Mouse (Mus musculus) CH12.LX (cell line): ENCODE measurements around the gene Nr4a3. TPM values are rescaled to one million over a fixed set of nuclear protein-coding genes. Genes with fewer than 3 reads are reported as not detected.

Experiments used
- DNase-seq: peaks from one replicate; pipeline ENCODE4 v3.0.0-alpha.2; 2013; ENCODE audit errors: extremely low read depth
- H3K27ac ChIP-seq: 2 replicates; pipeline ENCODE4 v1.5.1; 2012; ENCODE audit warnings: low read depth, mild to moderate bottlenecking, control low read depth, moderate library complexity; ENCODE audit not compliant: insufficient read depth
- H3K27me3 ChIP-seq: replicated peaks from 2 replicates; pipeline ENCODE3; 2012; ENCODE audit warnings: inconsistent platforms
- H3K36me3 ChIP-seq, 2 experiments: replicated peaks in 1 of 2; 2 replicates each; pipeline versions ENCODE3 to v1.6.1; 2012; ENCODE audit warnings: inconsistent platforms in 1 of 2, low read length in 1 of 2, mild to moderate bottlenecking in 1 of 2, mixed read lengths in 1 of 2, moderate library complexity in 1 of 2; ENCODE audit not compliant: control insufficient read depth in 1 of 2, insufficient read depth in 1 of 2
- H3K4me1 ChIP-seq, 2 experiments: 2 replicates each; pipeline ENCODE4 v1.6.1; 2012; ENCODE audit warnings: inconsistent platforms in 1 of 2, moderate library complexity in 1 of 2; ENCODE audit not compliant: insufficient read depth in 2 of 2, control insufficient read depth in 1 of 2
- H3K4me2 ChIP-seq: 2 replicates; pipeline ENCODE4 v1.6.1; 2012; ENCODE audit warnings: low read depth, mild to moderate bottlenecking, control low read depth; ENCODE audit not compliant: poor library complexity, insufficient read depth, severe bottlenecking
- H3K4me3 ChIP-seq, 3 experiments: fragments of 150-350 bp in 1 of 3; sonication (generic) in 1 of 3; replicated peaks in 1 of 3; 2 replicates each; pipeline versions ENCODE3 to v1.5.1; 2011 to 2012; ENCODE audit warnings: low read depth in 2 of 3, low read length in 2 of 3, mild to moderate bottlenecking in 2 of 3, moderate library complexity in 2 of 3, control low read depth in 1 of 3, improper control_type of control experiment in 1 of 3, inconsistent platforms in 1 of 3, mixed read lengths in 1 of 3; ENCODE audit not compliant: poor library complexity in 1 of 3
- H3K79me2 ChIP-seq: replicated peaks from 2 replicates; pipeline ENCODE4 v1.6.1; 2012; ENCODE audit warnings: mild to moderate bottlenecking, moderate library complexity; ENCODE audit not compliant: control insufficient read depth, poor library complexity, insufficient read depth, severe bottlenecking; ENCODE audit errors: extremely low read depth
- H3K9ac ChIP-seq: 2 replicates; pipeline ENCODE4 v1.6.1; 2012; ENCODE audit warnings: low read depth, mild to moderate bottlenecking, control low read depth, moderate library complexity; ENCODE audit not compliant: insufficient read depth
- H3K9me3 ChIP-seq: replicated peaks from 2 replicates; pipeline ENCODE3; 2012; ENCODE audit warnings: low read length, inconsistent platforms, mixed read lengths
- CHD1 ChIP-seq: IDR thresholded peaks from 2 replicates; pipeline ENCODE4 v1.6.1; 2012; ENCODE audit warnings: low read depth, low read length, improper control_type of control experiment, inconsistent platforms
- E2F4 ChIP-seq: IDR thresholded peaks from 2 replicates; pipeline ENCODE4 v1.6.1; 2011; ENCODE audit warnings: low read depth, low read length, improper control_type of control experiment; ENCODE audit not compliant: insufficient replicate concordance
- ETS1 ChIP-seq: conservative IDR thresholded peaks from 2 replicates; pipeline ENCODE4 v1.6.1; 2012; ENCODE audit warnings: low read depth, mild to moderate bottlenecking, inconsistent platforms, low read length, improper control_type of control experiment, moderate library complexity
- GABPA ChIP-seq: IDR thresholded peaks from 2 replicates; pipeline ENCODE4 v1.6.1; 2012; ENCODE audit warnings: low read depth, low read length, improper control_type of control experiment, inconsistent platforms; ENCODE audit not compliant: insufficient replicate concordance
- IRF4 ChIP-seq: IDR thresholded peaks from 2 replicates; pipeline ENCODE4 v1.6.1; 2014; ENCODE audit warnings: low read depth, mild to moderate bottlenecking, inconsistent platforms, low read length, improper control_type of control experiment
- JUN ChIP-seq: IDR thresholded peaks from 2 replicates; pipeline ENCODE4 v1.6.1; 2011; ENCODE audit warnings: low read depth, mild to moderate bottlenecking, low read length, improper control_type of control experiment, moderate library complexity; ENCODE audit not compliant: insufficient read depth
- MAFK ChIP-seq: IDR thresholded peaks from 2 replicates; pipeline ENCODE4 v1.6.1; 2011; ENCODE audit warnings: low read length, improper control_type of control experiment; ENCODE audit not compliant: insufficient replicate concordance
- MEF2A ChIP-seq: IDR thresholded peaks from 2 replicates; pipeline ENCODE4 v1.6.1; 2014; ENCODE audit warnings: low read depth, mild to moderate bottlenecking, inconsistent platforms, low read length, improper control_type of control experiment, borderline replicate concordance
- MXI1 ChIP-seq: IDR thresholded peaks from 2 replicates; pipeline ENCODE4 v1.6.1; 2011; ENCODE audit warnings: mild to moderate bottlenecking, low read depth, low read length, improper control_type of control experiment
- MYC ChIP-seq: IDR thresholded peaks from 2 replicates; pipeline ENCODE4 v1.6.1; 2011; ENCODE audit warnings: low read depth, mild to moderate bottlenecking, improper control_type of control experiment, low read length
- NELFE ChIP-seq: IDR thresholded peaks from 2 replicates; pipeline ENCODE4 v1.6.1; 2011; ENCODE audit warnings: low read depth, low read length, improper control_type of control experiment
- NRF1 ChIP-seq: IDR thresholded peaks from 2 replicates; pipeline ENCODE4 v1.6.1; 2014; ENCODE audit warnings: low read depth, mild to moderate bottlenecking, inconsistent platforms, low read length, improper control_type of control experiment, moderate library complexity
- POLR2AphosphoS2 ChIP-seq: IDR thresholded peaks from 2 replicates; pipeline ENCODE4 v1.6.1; 2011; ENCODE audit warnings: low read depth, low read length, improper control_type of control experiment
- RAD21 ChIP-seq: IDR thresholded peaks from 2 replicates; pipeline ENCODE4 v1.6.1; 2011; ENCODE audit warnings: low read depth, mild to moderate bottlenecking, low read length, improper control_type of control experiment, moderate library complexity
- RCOR1 ChIP-seq: conservative IDR thresholded peaks from 2 replicates; pipeline ENCODE4 v1.6.1; 2012; ENCODE audit warnings: low read depth, mild to moderate bottlenecking, inconsistent platforms, low read length, improper control_type of control experiment
- SIN3A ChIP-seq: IDR thresholded peaks from 2 replicates; pipeline ENCODE4 v1.6.1; 2012; ENCODE audit warnings: low read length, improper control_type of control experiment, inconsistent platforms
- TBP ChIP-seq: conservative IDR thresholded peaks from 2 replicates; pipeline ENCODE4 v1.6.1; 2011; ENCODE audit warnings: low read depth, low read length, improper control_type of control experiment
- TCF12 ChIP-seq: IDR thresholded peaks from 2 replicates; pipeline ENCODE4 v1.6.1; 2014; ENCODE audit warnings: low read depth, mild to moderate bottlenecking, inconsistent platforms, low read length, improper control_type of control experiment
- UBTF ChIP-seq: IDR thresholded peaks from 2 replicates; pipeline ENCODE4 v1.6.1; 2012; ENCODE audit warnings: low read depth, mild to moderate bottlenecking, inconsistent platforms, low read length, improper control_type of control experiment, moderate library complexity
- USF1 ChIP-seq: IDR thresholded peaks from 2 replicates; pipeline ENCODE4 v1.6.1; 2014; ENCODE audit warnings: low read depth, mild to moderate bottlenecking, inconsistent platforms, low read length, improper control_type of control experiment
- ZC3H11A ChIP-seq: IDR thresholded peaks from 2 replicates; pipeline ENCODE4 v1.6.1; 2012; ENCODE audit warnings: low read depth, mild to moderate bottlenecking, inconsistent platforms, low read length, improper control_type of control experiment
- ZNF384 ChIP-seq: IDR thresholded peaks from 2 replicates; pipeline ENCODE4 v1.6.1; 2012; ENCODE audit warnings: low read depth, low read length, improper control_type of control experiment, inconsistent platforms
- dilution Hi-C: fragments of 300-500 bp; cut with MboI; formaldehyde crosslinking; loops from 2 replicates; pipeline ENCODE4 v1.14.3; 2020; ENCODE audit warnings: low sequenced_read_pairs; ENCODE audit not compliant: extremely low pct_unique_long_range_greater_than_20kb, extremely low pct_ligation_motif_present
- in situ Hi-C: fragments of 300-500 bp; cut with MboI; formaldehyde crosslinking; loops from 3 replicates; pipeline ENCODE4 v1.14.3; 2019; ENCODE audit warnings: low sequenced_read_pairs, low pct_ligation_motif_present, low pct_unique_long_range_greater_than_20kb, mixed read lengths
- polyA plus RNA-seq: library from polyadenylated mRNA; unstranded; fragments of >175 nt; gene quantifications from 2 replicates; pipeline ENCODE4 v1.2.1, GENCODE M21; 2012; ENCODE audit warnings: low read depth; ENCODE audit not compliant: insufficient read length
- total RNA-seq, 2 experiments: library from RNA; depleted of rRNA; stranded (reverse); fragments of 300-350 nt in 1 of 2; fragments of >200 nt in 1 of 2; gene quantifications; 2 replicates each; pipeline ENCODE4 v1.2.3; 2012 to 2014

The Nr4a3 gene
- total and polyA plus RNA-seq, 3 experiments, result 0.04 to 0.32 (median 0.21) TPM

GRCm38 (mm10) chr4:48051674-48052121 lies 6.7 kb downstream of the Nr4a3 start:
- H3K27me3 ChIP-seq, result peaks cover 41% of the 10 kb centered on the region
- no peak overlapping the region for H3K4me2 ChIP-seq
- dilution Hi-C loops (no loop called here), in situ Hi-C loops (no loop called here)
- H3K4me3 ChIP-seq, result no peak overlapping the region
- no peaks in the 10 kb centered on the region for H3K36me3 ChIP-seq
- H3K79me2 ChIP-seq, result no peaks in the 10 kb centered on the region
- no peak overlapping the region for H3K27ac ChIP-seq
- DNase-seq, result no peak
- H3K9me3 ChIP-seq, result no peaks in the 10 kb centered on the region
- H3K9ac ChIP-seq, result no peak overlapping the region
- no peak for TF ChIP-seq GABPA
- no peak for TF ChIP-seq E2F4
- no peak for TF ChIP-seq NELFE
- no peak for TF ChIP-seq IRF4
- no peak for TF ChIP-seq RCOR1
- TF ChIP-seq MAFK, result no peak
- TF ChIP-seq ZNF384, result no peak
- no peak for TF ChIP-seq USF1
- no peak for TF ChIP-seq UBTF
- TF ChIP-seq MYC, result no peak
- TF ChIP-seq MEF2A, result no peak
- TF ChIP-seq TCF12, result no peak
- TF ChIP-seq ZC3H11A, result no peak
- TF ChIP-seq MXI1, result no peak
- peaks cover 0 to 8% of the 10 kb centered on the region in 2 experiments; a peak in 2 of 4 replicates for H3K4me1 ChIP-seq

GRCm38 (mm10) chr4:48061716-48062115 lies 16.8 kb downstream of the Nr4a3 start:
- no peaks in the 10 kb centered on the region for H3K27me3 ChIP-seq

More at GRCm38 (mm10) chr4:48061716-48062115, 16.8 kb downstream of the Nr4a3 start:
- H3K79me2 ChIP-seq, result no peaks in the 10 kb centered on the region
- dilution Hi-C loops (no loop called here), in situ Hi-C loops (no loop called here)
- no peak overlapping the region for H3K9ac ChIP-seq
- no peaks in the 10 kb centered on the region for H3K9me3 ChIP-seq
- no peak overlapping the region for H3K4me2 ChIP-seq
- no peak overlapping the region for H3K4me3 ChIP-seq
- peaks cover 0 to 16% of the 10 kb centered on the region in 2 experiments; a peak in 2 of 4 replicates for H3K4me1 ChIP-seq
- DNase-seq, result no peak
- H3K27ac ChIP-seq, result no peak overlapping the region
- TF ChIP-seq POLR2AphosphoS2 (no peak), MAFK (no peak), ETS1 (no peak), TBP (no peak), JUN (no peak), NELFE (no peak), TCF12 (no peak), ZNF384 (no peak), RAD21 (no peak), SIN3A (no peak), NRF1 (no peak), ZC3H11A (no peak), E2F4 (no peak), CHD1 (no peak)
- no peaks in the 10 kb centered on the region for H3K36me3 ChIP-seq
